In the genomic region with DNA sequence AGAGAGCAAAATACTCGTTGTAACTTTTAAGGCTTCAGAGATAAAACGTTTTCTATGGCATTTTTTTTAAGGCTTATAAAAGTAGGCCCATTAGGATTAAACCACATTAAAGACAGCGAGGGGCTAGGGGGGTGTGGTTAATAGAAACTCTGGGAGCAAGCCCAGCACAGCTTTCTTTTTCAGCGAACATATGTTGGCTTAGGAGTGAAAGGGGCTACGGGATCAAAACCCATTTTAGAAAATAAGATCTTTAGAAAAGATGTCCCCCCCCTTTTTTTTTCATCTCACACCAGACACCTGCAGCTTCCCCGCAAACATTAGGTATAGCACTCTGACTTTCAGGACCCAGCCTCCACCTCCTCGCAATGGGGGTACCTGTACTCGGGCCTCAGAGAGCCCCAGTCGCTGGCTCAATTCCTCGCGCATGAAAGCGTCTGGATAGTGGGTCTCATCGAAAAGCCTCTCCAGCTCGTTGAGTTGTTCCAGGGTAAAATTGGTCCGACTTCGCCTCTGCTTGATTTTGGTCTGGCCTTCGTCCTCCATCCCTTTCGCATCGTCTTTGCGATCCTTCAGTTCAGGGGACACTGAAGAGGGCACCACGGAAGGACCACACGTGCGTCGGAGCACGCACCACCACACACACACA, we compare ENCODE assay signal across 9 mouse cellular contexts. TPM values are rescaled to one million over a fixed set of nuclear protein-coding genes. Genes with fewer than 3 reads are reported as not detected.
A peak's percentile ranks its signal among the peaks of the same experiment; 100 is the strongest.
DNase-seq lines count a peak whose midpoint lies in the region; ATAC-seq and TF ChIP-seq lines count a peak whose summit lies in the region.
"Had no signal": no experiment of that assay in that cellular context is flagged by ENCODE, and none has a peak within 500 bp of the region (broad histone marks: within the 10 kb centered on the region; RNA-seq: fewer than 3 reads in every experiment).

No protein-coding gene starts in this region.

- peak; percentile 38 for DNase-seq in hindbrain, embryonic 10.5 days (ENCODE audit: low spot score)
- DNase-seq in hindbrain, postnatal 0 days (ENCODE audit: low spot score), result no peak
- peak; percentile 34 for DNase-seq in embryo, embryonic 11 days
- peak; percentile 12 for DNase-seq in induced T-regulatory cell, adult 2 months (ENCODE audit: low read depth)
- no peak for DNase-seq in cerebellum, adult 8-10 months
- DNase-seq in right cerebral cortex, postnatal 36 days (ENCODE audit: low spot score in 2 of 2), result no peak
- no peak for DNase-seq in right cerebral cortex, adult 18-20 months
- DNase-seq: kidney, adult 11 months had no signal

- H3K4me1 ChIP-seq in hindbrain, embryonic 10.5 days (replicated peaks), result peaks cover 47% of the 10 kb centered on the region
- 0 out of 2 replicates have a peak, but pooled peaks cover 3% of the 10 kb centered on the region for H3K4me1 ChIP-seq in hindbrain, postnatal 0 days (ENCODE audit: insufficient read depth, low read length)
- H3K4me1 ChIP-seq in neural tube, embryonic 12.5 days, result peaks cover 33% of the 10 kb centered on the region

- no peak for ATAC-seq in hindbrain, postnatal 0 days
- no peak for ATAC-seq in neural tube, embryonic 12.5 days (ENCODE audit: low FRiP score, low read depth)

- 1% methylated on average over 25 of the region's 25 CpGs for WGBS in hindbrain, embryonic 10.5 days
- WGBS in hindbrain, postnatal 0 days, result 2% methylated on average over 25 of the region's 25 CpGs
- WGBS in neural tube, embryonic 12.5 days, result under 1% methylated on average over 25 of the region's 25 CpGs

- H3K4me2 ChIP-seq in hindbrain, postnatal 0 days (ENCODE audit: low read depth, low read length), result no peak overlapping the region
- H3K4me2 ChIP-seq in neural tube, embryonic 12.5 days (replicated peaks), result peak overlapping the region; percentile 40; the same call in 1 of the 2 replicates

- H3K9me3 ChIP-seq in hindbrain, embryonic 10.5 days, result no peaks in the 10 kb centered on the region
- no peaks in the 10 kb centered on the region for H3K9me3 ChIP-seq in hindbrain, postnatal 0 days (ENCODE audit: low read length)
- H3K9me3 ChIP-seq in neural tube, embryonic 12.5 days, result no peaks in the 10 kb centered on the region

- H3K36me3 ChIP-seq in hindbrain, embryonic 10.5 days, result no peaks in the 10 kb centered on the region
- H3K36me3 ChIP-seq in hindbrain, postnatal 0 days (ENCODE audit: insufficient read depth, low read length), result no peaks in the 10 kb centered on the region
- no peaks in the 10 kb centered on the region for H3K36me3 ChIP-seq in neural tube, embryonic 12.5 days

- 0 out of 2 replicates have a peak overlapping the region, but pooled peaks have one; percentile 74 for H3K27ac ChIP-seq in hindbrain, embryonic 10.5 days
- no peak overlapping the region for H3K27ac ChIP-seq in hindbrain, postnatal 0 days
- no peak overlapping the region for H3K27ac ChIP-seq in neural tube, embryonic 12.5 days

- no peak overlapping the region for H3K9ac ChIP-seq in hindbrain, postnatal 0 days (replicated peaks; ENCODE audit: low read length)
- H3K9ac ChIP-seq in neural tube, embryonic 12.5 days, result no peak overlapping the region

- no peak for TF ChIP-seq CTCF in hindbrain, postnatal 0 days (IDR thresholded peaks at IDR 0.05; ENCODE audit: low read depth)

- H3K27me3 ChIP-seq in hindbrain, embryonic 10.5 days (ENCODE audit: insufficient read depth, poor library complexity, severe bottlenecking), result peaks cover 100% of the 10 kb centered on the region
- peaks cover 65% of the 10 kb centered on the region for H3K27me3 ChIP-seq in hindbrain, postnatal 0 days (ENCODE audit: insufficient read depth, low read length)
- H3K27me3 ChIP-seq in neural tube, embryonic 12.5 days (replicated peaks), result peaks cover 83% of the 10 kb centered on the region

- H3K4me3 ChIP-seq in hindbrain, embryonic 10.5 days, result peak overlapping the region; percentile 62; the same call in 1 of the 2 replicates
- no peak overlapping the region for H3K4me3 ChIP-seq in hindbrain, postnatal 0 days (ENCODE audit: low read length)
- H3K4me3 ChIP-seq in neural tube, embryonic 12.5 days, result no peak overlapping the region

RNA-seq across cellular contexts. Expression of a gene that starts 3.3 kb away (rescaled TPM):
- 31.7 and 38.2 TPM in 2 replicates for polyA plus RNA-seq in hindbrain, embryonic 10.5 days (2016; fragmentation: Nextera tagmentation; extraction: Ambion mirVana)
- 23.8 and 24.1 TPM in 2 replicates for total RNA-seq in hindbrain, postnatal 0 days (2014; rRNA removed)
- polyA plus RNA-seq in hindbrain, postnatal 0 days (2015; fragmentation: Nextera tagmentation; extraction: Ambion mirVana), result 31.4 and 33.3 TPM in 2 replicates
- polyA plus RNA-seq in neural tube, embryonic 12.5 days (2016; fragmentation: Nextera tagmentation; extraction: Ambion mirVana), result 37.9 and 46.7 TPM in 2 replicates

RNA-seq across cellular contexts. Expression of a gene that starts 3.6 kb away (rescaled TPM):
- polyA plus RNA-seq in hindbrain, embryonic 10.5 days (2016; fragmentation: Nextera tagmentation; extraction: Ambion mirVana), result 12.3 and 17.2 TPM in 2 replicates
- total RNA-seq in hindbrain, postnatal 0 days (2014; rRNA removed), result 24.0 and 33.2 TPM in 2 replicates
- 13.8 and 17.6 TPM in 2 replicates for polyA plus RNA-seq in hindbrain, postnatal 0 days (2015; fragmentation: Nextera tagmentation; extraction: Ambion mirVana)
- polyA plus RNA-seq in neural tube, embryonic 12.5 days (2016; fragmentation: Nextera tagmentation; extraction: Ambion mirVana), result 28.4 and 28.9 TPM in 2 replicates

Comparison
In these comparisons a context has a peak if more than half of its experiments do, and no peak if none do; other contexts are left out.
1. DNase-seq: peak in hindbrain, embryonic 10.5 days (single experiment), embryo, embryonic 11 days (single experiment) and induced T-regulatory cell, adult 2 months (single experiment); none in hindbrain, postnatal 0 days (single experiment), cerebellum, adult 8-10 months (single experiment), right cerebral cortex, postnatal 36 days (0 of 2) and right cerebral cortex, adult 18-20 months (single experiment).